19 mouse cellular contexts compared by ENCODE assay signal in the genomic region with DNA sequence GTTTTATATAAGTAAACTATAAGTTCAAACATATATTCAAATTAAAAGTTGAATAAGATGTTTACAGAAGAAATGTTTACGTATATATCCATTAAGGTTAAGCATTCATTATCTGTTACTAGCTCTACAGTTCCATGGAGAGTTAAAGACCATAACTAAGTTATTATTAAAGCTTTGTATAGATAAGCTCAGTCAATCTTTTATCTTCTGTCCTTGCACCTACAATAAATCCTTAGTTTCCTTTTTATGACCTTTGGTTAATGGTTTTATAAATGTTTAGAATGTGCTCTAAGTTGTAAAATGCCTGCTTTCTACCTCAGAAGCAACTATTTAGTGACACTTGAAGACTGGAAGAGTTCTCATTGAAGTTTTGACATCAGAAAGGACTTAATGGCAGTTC.
DNase-seq lines count a peak whose midpoint lies in the region; ATAC-seq and TF ChIP-seq lines count a peak whose summit lies in the region.
"Had no signal": no experiment of that assay in that cellular context is flagged by ENCODE, and none has a peak within 500 bp of the region (broad histone marks: within the 10 kb centered on the region; RNA-seq: fewer than 3 reads in every experiment).

No protein-coding gene starts in this region.

- WGBS in intestine, embryonic 15.5 days = 66% methylated on average over 1 of the region's 1 CpGs
- 47% methylated on average over 1 of the region's 1 CpGs for WGBS in intestine, postnatal 0 days
- 60% methylated on average over 1 of the region's 1 CpGs for WGBS in intestine, embryonic 16.5 days

- no peak for TF ChIP-seq CTCF in intestine, postnatal 0 days (IDR thresholded peaks at IDR 0.05; ENCODE audit: low read depth)

- no peaks in the 10 kb centered on the region for H3K9me3 ChIP-seq in intestine, embryonic 15.5 days
- no peaks in the 10 kb centered on the region for H3K9me3 ChIP-seq in intestine, postnatal 0 days (ENCODE audit: control insufficient read depth)
- no peaks in the 10 kb centered on the region for H3K9me3 ChIP-seq in intestine, embryonic 16.5 days (ENCODE audit: control insufficient read depth, low read length)

- DNase-seq in cerebellum, postnatal 4 days (ENCODE audit: low spot score in 2 of 2) = no peak
- DNase-seq: adrenal gland, adult 2 months; adrenal gland, adult 8-10 months; adrenal gland, postnatal 10 days; adrenal gland, postnatal 14 days; adrenal gland, postnatal 25 days; adrenal gland, postnatal 36 days; B cell, adult 2 months; cerebellum, adult 11 months; cerebellum, adult 11-12 months; cerebellum, adult 18-20 months had no signal

- H3K4me2 ChIP-seq in intestine, embryonic 15.5 days (replicated peaks) = no peak overlapping the region
- H3K4me2 ChIP-seq in intestine, postnatal 0 days (replicated peaks; ENCODE audit: low read depth) = no peak overlapping the region
- no peak overlapping the region for H3K4me2 ChIP-seq in intestine, embryonic 16.5 days (ENCODE audit: low read depth, low read length)

- no peak overlapping the region for H3K27ac ChIP-seq in intestine, embryonic 15.5 days
- H3K27ac ChIP-seq in intestine, postnatal 0 days (ENCODE audit: low read depth, low read length) = no peak overlapping the region
- no peak overlapping the region for H3K27ac ChIP-seq in intestine, embryonic 16.5 days (ENCODE audit: low read length)

- ATAC-seq in intestine, embryonic 15.5 days = peak; percentile 55; the same call in 1 of the 2 replicates
- ATAC-seq in intestine, postnatal 0 days = no peak
- peak; percentile 62 for ATAC-seq in intestine, embryonic 16.5 days
- ATAC-seq: activated CD4-positive, CD25-positive, alpha-beta regulatory T cell, adult 4 months; CD4-positive, CD25-positive, alpha-beta regulatory T cell, adult 4 months; Patski had no signal

- H3K4me1 ChIP-seq in intestine, embryonic 15.5 days (replicated peaks) = no peaks in the 10 kb centered on the region
- H3K4me1 ChIP-seq in intestine, postnatal 0 days (replicated peaks; ENCODE audit: control insufficient read depth, insufficient read depth, low read length) = no peaks in the 10 kb centered on the region
- H3K4me1 ChIP-seq in intestine, embryonic 16.5 days (ENCODE audit: control insufficient read depth, insufficient read depth, low read length) = no peaks in the 10 kb centered on the region

- H3K36me3 ChIP-seq in intestine, embryonic 15.5 days = no peaks in the 10 kb centered on the region
- H3K36me3 ChIP-seq in intestine, postnatal 0 days (ENCODE audit: control insufficient read depth, insufficient read depth) = no peaks in the 10 kb centered on the region
- no peaks in the 10 kb centered on the region for H3K36me3 ChIP-seq in intestine, embryonic 16.5 days (ENCODE audit: control insufficient read depth, insufficient read depth, low read length)
- H3K36me3 ChIP-seq: G1E had no signal

- no peak overlapping the region for H3K9ac ChIP-seq in intestine, embryonic 15.5 days
- no peak overlapping the region for H3K9ac ChIP-seq in intestine, postnatal 0 days (ENCODE audit: low read depth, low read length)
- H3K9ac ChIP-seq in intestine, embryonic 16.5 days (ENCODE audit: low read depth, low read length) = no peak overlapping the region

- H3K4me3 ChIP-seq in intestine, embryonic 15.5 days (replicated peaks) = no peak overlapping the region
- H3K4me3 ChIP-seq in intestine, postnatal 0 days (ENCODE audit: low read depth, low read length) = no peak overlapping the region
- no peak overlapping the region for H3K4me3 ChIP-seq in intestine, embryonic 16.5 days (ENCODE audit: low read length)

- H3K27me3 ChIP-seq in intestine, embryonic 15.5 days (replicated peaks) = no peaks in the 10 kb centered on the region
- H3K27me3 ChIP-seq in intestine, postnatal 0 days (replicated peaks; ENCODE audit: control insufficient read depth, insufficient read depth, low read length) = no peaks in the 10 kb centered on the region
- H3K27me3 ChIP-seq in intestine, embryonic 16.5 days (replicated peaks; ENCODE audit: control insufficient read depth, insufficient read depth, low read length) = no peaks in the 10 kb centered on the region
- H3K27me3 ChIP-seq: CH12.LX, Patski had no signal
